Mouse (Mus musculus) regulatory T cell (primary cell): ENCODE results near the gene Dgkq.

ENCODE experiments used
- in situ Hi-C: fragments of 300-600 bp; cut with MboI, MseI; formaldehyde crosslinking; loops from one replicate; pipeline ENCODE4 v1.15.1; 2025; ENCODE audit warnings: high pct_unique_total_duplicates

Dgkq gene

DNA sequence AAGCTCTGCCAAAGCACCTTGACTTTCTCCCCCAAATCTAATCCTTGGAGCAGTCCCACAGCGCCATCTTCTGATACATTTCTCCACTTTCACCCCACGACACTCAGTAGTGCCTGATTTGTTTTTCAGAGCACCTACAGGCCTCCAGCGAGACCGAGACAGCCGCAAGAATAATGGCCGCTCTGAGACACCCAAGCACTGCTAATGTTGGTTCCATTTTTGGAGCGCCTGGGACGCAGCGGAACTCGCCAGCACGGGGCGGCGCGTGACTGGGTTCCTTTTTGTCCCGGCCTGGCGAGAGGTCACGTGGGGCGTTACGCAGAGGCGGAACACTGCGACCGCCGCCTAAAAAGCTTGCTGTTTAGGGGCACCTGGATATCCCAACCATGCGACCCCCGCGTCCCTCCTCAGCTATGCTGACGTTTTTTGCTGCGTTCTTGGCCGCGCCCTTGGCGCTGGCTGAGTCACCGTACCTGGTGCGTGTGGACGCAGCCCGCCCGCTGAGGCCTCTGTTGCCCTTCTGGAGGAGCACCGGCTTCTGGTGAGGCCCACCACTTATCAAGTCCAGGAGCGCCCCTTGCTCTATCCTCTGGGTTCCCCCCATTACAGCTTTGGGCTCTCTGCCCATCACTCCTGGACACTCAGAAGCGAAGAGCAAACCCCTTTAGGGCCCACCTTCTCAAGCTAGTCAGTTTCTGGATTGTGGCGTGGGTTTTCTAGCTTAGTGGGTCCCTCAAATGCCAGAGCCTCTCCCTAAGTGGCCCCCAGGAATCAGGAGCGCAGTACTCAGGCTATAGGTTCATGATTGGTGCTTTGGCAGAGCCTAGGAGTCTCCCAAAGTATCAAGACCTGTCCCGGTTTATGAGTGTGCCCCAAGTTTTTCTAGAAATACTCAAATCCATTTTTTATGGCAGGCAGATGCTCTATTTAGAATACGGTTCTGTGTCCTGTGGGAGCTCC lies at the start of gene Dgkq:
TSS of gene Dgkq (minus strand) at position 696 of the 960 bp plus-strand sequence.
- in situ Hi-C loops = no loop called here

DNA sequence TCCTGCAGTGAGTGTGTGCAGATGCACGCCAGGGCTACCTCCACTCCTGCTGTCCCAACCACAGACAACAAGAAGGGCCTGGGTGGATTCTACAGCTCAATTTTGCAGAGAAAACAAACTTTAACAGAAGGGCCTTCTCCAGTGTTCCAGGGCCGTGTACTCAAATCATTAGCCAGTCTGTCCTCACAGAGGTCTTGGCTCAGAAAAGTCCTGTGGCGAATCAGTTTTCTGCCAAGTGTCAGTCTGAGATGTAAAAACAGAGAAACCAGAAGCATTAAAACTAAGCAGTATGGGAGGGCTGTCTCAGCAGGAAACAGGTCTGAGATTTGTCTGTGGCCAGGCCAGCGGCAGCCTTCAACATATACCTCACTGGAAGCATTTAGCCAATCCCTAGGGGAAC lies 48.6 kb upstream of the Dgkq start:
- in situ Hi-C loops = no loop called here

DNA sequence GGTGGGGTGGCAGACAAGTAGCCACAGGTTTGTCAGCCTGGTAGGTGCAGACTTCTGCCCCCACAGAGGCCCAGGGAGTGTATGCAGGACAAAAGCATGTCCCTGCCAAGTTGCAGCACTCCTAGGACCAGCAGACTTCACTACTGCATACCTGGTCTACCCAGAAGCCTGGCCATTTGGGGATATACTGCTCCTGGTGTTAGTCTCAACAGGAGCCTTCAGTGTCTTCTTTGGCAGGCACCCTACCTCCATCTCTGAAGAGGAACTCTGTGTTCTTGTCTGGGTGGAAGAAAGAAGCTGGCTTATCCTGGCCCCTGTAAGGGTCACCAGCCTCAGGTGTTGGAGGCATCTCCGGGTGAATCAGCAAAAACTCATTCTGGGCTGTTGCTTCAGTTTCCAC lies 46.5 kb upstream of the Dgkq start:
- in situ Hi-C loops = no loop called here

DNA sequence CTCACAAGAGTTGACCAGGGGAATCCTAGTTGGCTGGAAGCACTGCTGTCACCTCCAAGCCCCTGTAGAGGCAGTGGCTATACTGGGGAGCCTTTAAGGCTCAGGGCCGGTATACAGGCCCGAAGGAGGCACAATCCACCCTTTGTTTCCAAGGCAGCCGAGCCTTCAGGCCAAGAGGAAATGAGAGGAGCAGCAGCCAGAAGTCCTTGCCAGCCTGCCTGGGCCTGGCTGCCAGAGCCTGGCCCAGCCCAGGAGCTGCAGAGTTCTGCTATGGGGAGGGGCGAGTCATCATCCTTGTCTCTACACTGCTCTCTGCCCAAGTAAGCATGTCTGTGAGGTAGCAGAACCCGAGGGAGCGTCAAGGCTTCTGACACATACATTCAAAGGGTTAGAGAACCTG lies 44.7 kb upstream of the Dgkq start:
- in situ Hi-C loops = no loop called here

- in situ Hi-C loops = no loop called here
These were observed 44.2 kb upstream of the Dgkq start for GRCm38 (mm10) chr5:108713691-108714090.

DNA sequence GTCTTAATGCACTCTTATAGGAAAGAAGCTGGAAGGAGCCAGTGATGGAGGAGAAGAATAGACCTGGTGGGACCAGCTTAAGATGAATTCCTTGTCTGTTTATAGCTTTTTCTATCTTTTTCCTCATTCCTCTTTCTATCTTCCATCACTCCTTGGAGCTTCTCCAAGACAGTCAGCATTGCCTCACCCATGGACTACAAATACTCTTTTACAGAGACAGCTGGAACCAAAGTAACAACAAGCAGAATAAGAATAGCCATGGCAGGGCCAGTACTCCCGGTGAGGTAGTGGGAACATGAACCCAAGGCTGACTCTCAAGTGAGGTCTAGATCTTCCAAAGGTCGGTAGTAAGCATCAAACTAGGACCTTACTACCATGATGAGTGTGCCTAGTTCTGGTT lies 43.6 kb upstream of the Dgkq start:
- in situ Hi-C loops = no loop called here

- in situ Hi-C loops = no loop called here
These were observed 42.5 kb upstream of the Dgkq start for GRCm38 (mm10) chr5:108711968-108712367.

DNA sequence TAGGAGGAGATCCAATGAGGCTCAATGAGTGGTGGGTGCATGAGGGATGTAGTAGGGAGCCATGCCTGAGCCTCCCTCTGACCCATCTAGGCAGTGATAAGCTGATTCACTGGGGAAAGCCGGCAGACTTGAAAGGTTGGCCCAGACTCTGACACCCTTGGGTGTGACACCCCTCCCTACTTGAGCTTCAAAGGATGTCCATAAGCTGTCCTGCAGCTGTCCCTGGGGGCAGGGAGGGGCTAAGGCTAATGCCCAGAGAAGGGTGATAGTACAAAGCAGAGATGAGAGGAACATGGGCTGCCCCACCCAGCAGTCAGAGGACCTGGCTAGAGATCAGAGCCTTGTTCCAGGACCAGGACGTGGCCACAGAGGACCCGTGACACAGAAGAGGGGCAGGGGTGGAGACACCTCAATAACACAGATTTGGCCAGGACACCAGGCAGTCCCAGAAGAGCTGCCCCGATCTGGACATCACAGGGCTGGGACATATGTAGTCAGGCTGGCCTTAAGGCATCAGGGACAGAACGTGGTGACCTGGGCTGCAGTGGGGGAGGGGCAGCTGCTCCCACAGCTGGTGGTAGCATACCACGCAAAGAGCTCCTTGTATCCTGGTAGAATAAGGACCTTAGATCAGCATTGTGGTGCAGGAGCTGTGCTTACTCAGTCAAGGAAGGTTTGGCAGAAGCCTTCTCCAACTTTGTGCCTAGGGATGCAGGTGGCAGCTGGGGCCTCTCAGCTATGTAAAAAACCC lies 39.7 kb upstream of the Dgkq start:
- in situ Hi-C loops = no loop called here

- in situ Hi-C loops = no loop called here
These were observed 38.9 kb upstream of the Dgkq start for GRCm38 (mm10) chr5:108708419-108708818.

- in situ Hi-C loops = no loop called here
These were observed 38.3 kb upstream of the Dgkq start for GRCm38 (mm10) chr5:108707758-108708157.

GRCm38 (mm10) chr5:108703754-108704626 lies 34.5 kb upstream of the Dgkq start:
- in situ Hi-C loops = no loop called here

GRCm38 (mm10) chr5:108701341-108702021 lies 32.0 kb upstream of the Dgkq start:
- in situ Hi-C loops = no loop called here

DNA sequence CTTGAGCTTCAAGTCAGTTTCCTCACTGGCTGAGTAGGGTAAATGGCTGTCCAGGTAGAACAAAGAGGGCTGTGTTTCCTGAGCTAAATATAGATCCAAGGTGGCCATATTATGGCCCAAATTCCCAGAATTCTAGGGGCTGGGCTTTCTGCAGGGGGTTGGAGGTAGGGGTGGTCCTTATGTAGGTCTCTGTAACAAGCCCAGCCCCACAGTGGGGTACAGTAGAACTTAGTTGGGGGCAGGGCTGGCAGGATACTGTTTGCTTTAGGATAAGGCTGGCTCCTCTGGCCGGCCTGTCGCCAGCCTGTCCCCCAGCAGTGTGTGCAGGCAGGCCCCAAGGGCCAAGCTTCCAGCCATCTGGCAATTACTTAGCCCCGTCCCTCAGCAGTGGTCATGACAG lies 30.9 kb upstream of the Dgkq start:
- in situ Hi-C loops = no loop called here

- in situ Hi-C loops = no loop called here
These were observed 27.9 kb upstream of the Dgkq start for GRCm38 (mm10) chr5:108697341-108697753.

GRCm38 (mm10) chr5:108696542-108696941 lies 27.1 kb upstream of the Dgkq start:
- in situ Hi-C loops = no loop called here

DNA sequence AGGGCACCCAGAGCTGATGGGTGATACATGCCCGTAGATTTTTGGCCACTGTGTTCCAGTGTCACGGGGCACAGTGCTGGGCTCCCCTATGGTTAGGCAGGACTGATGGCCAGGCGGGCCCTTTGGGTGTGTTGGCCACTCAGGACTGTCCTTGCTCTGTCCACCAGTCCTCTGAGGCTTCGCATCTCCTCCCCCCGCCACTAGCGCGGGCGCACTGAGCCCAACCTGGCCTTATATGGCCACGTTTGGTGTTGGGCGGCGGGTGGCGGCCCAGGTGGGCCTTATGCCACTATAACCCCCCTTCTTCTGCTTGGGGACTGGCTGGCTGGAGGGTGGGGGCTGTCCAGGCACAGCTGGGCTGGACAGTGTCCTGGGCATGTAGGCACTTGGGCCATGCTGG lies 26.4 kb upstream of the Dgkq start:
- in situ Hi-C loops = no loop called here

- in situ Hi-C loops = no loop called here
These were observed 25.1 kb upstream of the Dgkq start for GRCm38 (mm10) chr5:108694352-108695261.

DNA sequence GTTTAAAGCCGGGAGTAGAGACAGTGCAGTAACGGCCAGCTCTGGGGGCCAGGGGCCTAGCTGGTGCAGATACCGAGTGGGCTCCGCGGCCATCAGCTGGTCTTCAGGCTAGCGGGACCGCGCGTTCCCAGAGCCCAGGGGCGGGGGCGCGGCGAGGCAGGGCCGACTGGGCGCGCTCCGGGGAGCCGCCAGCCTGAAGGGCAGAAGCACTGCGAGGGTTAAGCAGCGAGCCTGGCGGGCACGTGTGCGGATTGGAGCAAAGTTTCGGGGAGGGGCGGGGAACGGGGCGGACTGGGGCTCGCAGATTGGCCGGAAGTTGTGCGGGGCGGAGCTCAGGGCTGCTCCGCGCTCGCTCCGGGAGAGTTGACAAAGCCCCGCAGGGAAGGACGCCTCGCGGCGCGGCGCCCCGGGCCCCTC lies 24.4 kb upstream of the Dgkq start:
- in situ Hi-C loops = no loop called here

- in situ Hi-C loops = no loop called here
These were observed 22.8 kb upstream of the Dgkq start, which contains the start of gene Fgfrl1 for GRCm38 (mm10) chr5:108692271-108692670. Gene Fgfrl1, plus strand, starts transcription at chr5:108692382.

DNA sequence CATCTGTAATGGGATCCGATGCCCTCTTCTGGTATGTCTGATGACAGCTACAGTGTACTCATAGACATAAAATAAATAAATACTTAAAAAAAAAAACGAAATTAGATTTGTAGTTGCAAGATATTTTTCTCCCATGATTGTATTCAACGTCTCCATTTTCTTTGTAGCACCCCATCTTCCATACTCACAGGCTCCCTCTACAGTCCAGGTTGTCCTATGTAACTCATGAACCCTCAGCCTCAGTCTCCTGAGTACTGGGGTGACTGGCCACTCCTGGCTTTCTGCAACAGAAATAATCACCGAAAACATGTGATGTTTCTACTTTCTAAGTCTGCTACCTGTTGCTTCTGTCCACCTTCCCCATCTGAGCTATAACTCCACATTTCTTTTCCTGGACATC lies 21.7 kb upstream of the Dgkq start:
- in situ Hi-C loops = no loop called here
